Mouse (Mus musculus) liver, adult 2 months (tissue): Measurements from ENCODE around the gene Sema4b. TPM values are rescaled to one million over a fixed set of nuclear protein-coding genes. Genes with fewer than 3 reads are reported as not detected.

Experiments used
- DNase-seq: peaks from one replicate; pipeline ENCODE4 v3.0.0-alpha.2; 2011; ENCODE audit warnings: low read depth, low spot score; ENCODE audit errors: extremely low read depth
- H3K27ac ChIP-seq: fragments of 200-500 bp; replicated peaks from 2 replicates; pipeline ENCODE4 v1.5.1; 2012; ENCODE audit warnings: low read depth, mild to moderate bottlenecking, control low read depth, inconsistent platforms, low read length; ENCODE audit not compliant: insufficient read depth
- H3K27me3 ChIP-seq: fragments of 200-500 bp; 2 replicates; pipeline ENCODE4 v1.6.1; 2012; ENCODE audit warnings: mild to moderate bottlenecking, moderate library complexity, low read length, inconsistent platforms; ENCODE audit not compliant: control insufficient read depth, insufficient read depth
- H3K36me3 ChIP-seq: fragments of 200-500 bp; 2 replicates; pipeline ENCODE4 v1.6.1; 2012; ENCODE audit warnings: low read length, inconsistent platforms; ENCODE audit not compliant: control insufficient read depth, insufficient read depth
- H3K4me1 ChIP-seq: fragments of 200-500 bp; 2 replicates; pipeline ENCODE4 v1.6.1; 2011; ENCODE audit warnings: low read length; ENCODE audit not compliant: control insufficient read depth, insufficient read depth
- H3K4me3 ChIP-seq: fragments of 200-500 bp; 2 replicates; pipeline ENCODE4 v1.5.1; 2011; ENCODE audit warnings: low read depth, mild to moderate bottlenecking, control low read depth, low read length, moderate library complexity; ENCODE audit not compliant: insufficient read depth
- H3K79me2 ChIP-seq: fragments of 200-500 bp; 2 replicates; pipeline ENCODE4 v1.6.1; 2012; ENCODE audit warnings: inconsistent platforms, mild to moderate bottlenecking, low read length, moderate library complexity; ENCODE audit not compliant: control insufficient read depth, insufficient read depth
- H3K9ac ChIP-seq: fragments of 200-500 bp; 2 replicates; pipeline ENCODE4 v1.6.1; 2012; ENCODE audit warnings: low read depth, mild to moderate bottlenecking, control low read depth, inconsistent platforms, low read length
- CTCF ChIP-seq: fragments of 200-500 bp; IDR thresholded peaks from 2 replicates; pipeline ENCODE4 v1.5.1; 2011; ENCODE audit warnings: low read depth, low read length, control low read depth
- POLR2A ChIP-seq: fragments of 200-500 bp; IDR thresholded peaks from 2 replicates; pipeline ENCODE4 v1.6.1; 2011; ENCODE audit warnings: low read length, control low read depth; ENCODE audit not compliant: insufficient read depth; ENCODE audit errors: extremely low read depth
- WGBS: fragments of 180-500 bp; shearing (Covaris S2); methylation state at CpG from one replicate; pipeline ENCODE4 v1.1.7; 2018; 5-methylcytosine and 5-hydroxymethylcytosine counted together
- polyA plus RNA-seq: library from polyadenylated mRNA; depleted of rRNA; stranded (reverse); fragments of >200 nt; gene quantifications from 2 replicates; pipeline ENCODE4 v1.2.3, GENCODE M21; 2012; rRNA removed
- total RNA-seq: library from RNA; depleted of rRNA; stranded (reverse); fragments of >200 nt; gene quantifications from 2 replicates; pipeline ENCODE4 v1.2.3, GENCODE M21; 2014; rRNA removed

Sema4b gene
- total RNA-seq (3.7 and 5.4 TPM in 2 replicates), polyA plus RNA-seq (4.0 and 4.4 TPM in 2 replicates)

- Histone ChIP-seq H3K4me3 (peak within 1 kb of the TSS; percentile 80), H3K79me2 (0 out of 2 replicates have a peak, but pooled peaks cover 3% of the 10 kb centered on the region), H3K9ac (peak within 1 kb of the TSS; percentile 64), H3K36me3 (no peaks in the 10 kb centered on the region), H3K27ac (peak within 1 kb of the TSS; percentile 83), H3K27me3 (no peaks in the 10 kb centered on the region), H3K4me1 (peaks cover 10% of the 10 kb centered on the region)
- TF ChIP-seq CTCF: no peak
- 0 out of 2 replicates have a peak, but pooled peaks have one; percentile 42 for TF ChIP-seq POLR2A
- peak; percentile 64 for DNase-seq
- 3% methylated on average over 50 of the region's 51 CpGs for WGBS
Measured at GRCm38 (mm10) chr7:80186531-80187296, at the start of gene Sema4b. Sema4b (plus strand) TSS chr7:80186841.

DNA sequence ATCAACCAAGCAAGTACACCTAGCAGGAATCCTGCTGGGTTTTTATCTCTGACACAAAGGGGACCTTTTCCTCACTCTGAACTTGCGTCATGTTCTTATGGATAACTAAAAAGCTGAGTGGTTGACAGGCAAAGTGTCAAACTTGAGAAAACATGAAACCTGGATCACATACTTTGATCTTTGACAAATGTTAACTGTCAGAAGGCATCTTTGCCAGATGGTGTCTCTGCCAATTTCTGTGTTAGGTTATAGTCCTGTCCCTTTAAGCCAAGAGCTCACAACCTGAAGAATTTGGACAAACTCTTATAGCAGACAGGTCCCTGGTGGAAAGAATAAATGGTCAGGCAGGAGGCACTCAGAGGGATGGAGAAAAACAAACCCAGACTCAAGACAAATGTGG lies 48.3 kb upstream of the Sema4b start:
- Histone ChIP-seq H3K9ac (no peak overlapping the region), H3K36me3 (no peaks in the 10 kb centered on the region), H3K79me2 (no peaks in the 10 kb centered on the region), H3K4me3 (no peak overlapping the region), H3K27ac (no peak overlapping the region), H3K27me3 (no peaks in the 10 kb centered on the region), H3K4me1 (peaks cover 13% of the 10 kb centered on the region)
- DNase-seq: peak; percentile 92
- no peak for TF ChIP-seq CTCF
- WGBS: 22% methylated on average over 1 of the region's 1 CpGs

- DNase-seq: peak; percentile 33
- 26% methylated on average over 9 of the region's 9 CpGs for WGBS
- no peak overlapping the region for H3K4me3 ChIP-seq
- H3K27me3 ChIP-seq: no peaks in the 10 kb centered on the region
- H3K79me2 ChIP-seq: no peaks in the 10 kb centered on the region
- TF ChIP-seq CTCF (peak; percentile 91), POLR2A (no peak)
- no peak overlapping the region for H3K27ac ChIP-seq
- peaks cover 1% of the 10 kb centered on the region; the same call in 1 of the 2 replicates for H3K4me1 ChIP-seq
- no peaks in the 10 kb centered on the region for H3K36me3 ChIP-seq
- no peak overlapping the region for H3K9ac ChIP-seq
Measured at GRCm38 (mm10) chr7:80140815-80141214, 45.8 kb upstream of the Sema4b start.

- no peaks in the 10 kb centered on the region for H3K4me1 ChIP-seq
- 63% methylated on average over 22 of the region's 22 CpGs for WGBS
- H3K9ac ChIP-seq: no peak overlapping the region
- H3K79me2 ChIP-seq: no peaks in the 10 kb centered on the region
- no peaks in the 10 kb centered on the region for H3K36me3 ChIP-seq
- peak; percentile 34 for DNase-seq
- TF ChIP-seq POLR2A (no peak), CTCF (no peak)
- no peak overlapping the region for H3K27ac ChIP-seq
- H3K27me3 ChIP-seq: no peaks in the 10 kb centered on the region
- H3K4me3 ChIP-seq: no peak overlapping the region
Measured at GRCm38 (mm10) chr7:80143331-80144273, 43.0 kb upstream of the Sema4b start.

DNA sequence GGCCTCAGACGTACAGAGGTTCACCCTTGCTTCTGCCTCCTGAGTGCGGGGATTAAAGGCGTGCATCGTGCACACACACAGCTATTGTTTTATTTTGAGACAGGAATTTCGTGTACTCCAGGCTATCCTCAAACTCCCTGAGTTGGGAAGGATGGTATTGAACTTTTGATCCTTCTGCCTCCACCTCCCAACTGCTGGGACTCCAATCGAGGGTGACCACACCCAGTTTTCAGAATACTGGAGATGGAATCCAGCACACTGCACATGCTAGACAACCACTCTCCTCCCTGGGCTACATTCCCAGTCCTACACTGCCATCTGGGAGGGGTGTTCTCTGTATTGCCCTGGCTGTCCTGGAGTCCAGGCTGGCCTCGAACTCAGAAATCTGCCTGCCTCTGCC lies 41.9 kb upstream of the Sema4b start:
- no peaks in the 10 kb centered on the region for H3K79me2 ChIP-seq
- DNase-seq: no peak
- H3K27me3 ChIP-seq: no peaks in the 10 kb centered on the region
- no peaks in the 10 kb centered on the region for H3K36me3 ChIP-seq
- no peak overlapping the region for H3K9ac ChIP-seq
- no peak overlapping the region for H3K27ac ChIP-seq
- TF ChIP-seq CTCF (no peak), POLR2A (no peak)
- no peaks in the 10 kb centered on the region for H3K4me1 ChIP-seq
- no peak overlapping the region for H3K4me3 ChIP-seq
- 91% methylated on average over 7 of the region's 7 CpGs for WGBS
